ENCODE assay signal across 16 mouse cellular contexts in the genomic region with DNA sequence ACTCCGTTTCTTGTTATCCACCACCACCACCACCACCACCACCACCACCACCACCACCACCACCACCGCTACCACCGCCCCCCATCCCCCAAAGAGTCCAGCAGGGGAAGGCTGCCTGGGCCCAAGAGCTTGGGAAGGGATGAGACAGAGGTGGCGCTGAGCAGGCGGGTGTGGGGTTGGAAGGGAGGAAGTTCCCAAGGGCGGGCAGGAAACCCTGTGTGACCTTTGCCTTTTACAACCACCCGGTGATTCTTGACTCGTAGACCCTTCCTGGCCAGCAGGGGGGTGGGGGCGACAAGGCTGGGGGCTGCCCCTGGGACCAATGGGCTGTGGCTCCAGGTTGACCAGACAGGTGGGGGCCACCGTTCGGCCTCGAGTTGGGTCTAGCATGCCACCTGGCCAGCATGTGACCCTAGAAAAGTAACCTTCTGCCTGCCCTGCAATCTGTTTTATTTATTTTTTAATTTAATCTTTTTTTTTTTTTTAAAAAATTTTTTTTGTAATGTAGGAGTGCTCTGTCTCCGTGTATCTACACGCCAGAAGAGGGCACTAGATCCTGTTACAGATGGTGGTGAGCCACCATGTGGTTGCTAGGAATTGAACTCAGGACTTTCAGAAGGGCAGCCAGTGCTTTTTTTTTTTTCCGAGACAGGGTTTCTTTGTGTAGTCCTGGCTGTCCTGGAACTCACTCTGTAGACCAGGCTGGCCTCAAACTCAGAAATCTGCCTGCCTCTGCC. TPM values are rescaled to one million over a fixed set of nuclear protein-coding genes. Genes with fewer than 3 reads are reported as not detected.
A peak's percentile ranks its signal among the peaks of the same experiment; 100 is the strongest.
DNase-seq lines count a peak whose midpoint lies in the region; ATAC-seq lines count a peak whose summit lies in the region.
"Had no signal": no experiment of that assay in that cellular context is flagged by ENCODE, and none has a peak within 500 bp of the region (broad histone marks: within the 10 kb centered on the region; RNA-seq: fewer than 3 reads in every experiment).

No protein-coding gene starts in this region.

- H3K27ac ChIP-seq in heart, embryonic 13.5 days (replicated peaks): peak overlapping the region; percentile 59
- H3K27ac ChIP-seq in lung, embryonic 15.5 days: peak overlapping the region; percentile 55
- H3K27ac ChIP-seq: limb, embryonic 12.5 days had no signal

- no peaks in the 10 kb centered on the region for H3K9me3 ChIP-seq in heart, embryonic 13.5 days
- H3K9me3 ChIP-seq in lung, embryonic 15.5 days: no peaks in the 10 kb centered on the region
- H3K9me3 ChIP-seq: limb, embryonic 12.5 days had no signal

- H3K36me3 ChIP-seq in heart, embryonic 13.5 days: no peaks in the 10 kb centered on the region
- no peaks in the 10 kb centered on the region for H3K36me3 ChIP-seq in lung, embryonic 15.5 days
- H3K36me3 ChIP-seq: limb, embryonic 12.5 days had no signal

- peaks cover 2% of the 10 kb centered on the region; the same call in 1 of the 2 replicates for H3K4me1 ChIP-seq in heart, embryonic 13.5 days
- H3K4me1 ChIP-seq in lung, embryonic 15.5 days: peaks cover 28% of the 10 kb centered on the region
- H3K4me1 ChIP-seq: limb, embryonic 12.5 days had no signal

- ATAC-seq in heart, embryonic 13.5 days (ENCODE audit: extremely low read depth, insufficient number of reproducible peaks, low FRiP score, low TSS enrichment): no peak
- ATAC-seq in lung, embryonic 15.5 days (ENCODE audit: borderline replicate concordance, extremely low read depth, low FRiP score, low TSS enrichment): no peak
- ATAC-seq: activated CD4-positive, CD25-positive, alpha-beta regulatory T cell, adult 4 months; liver, postnatal 0 days had no signal

- peaks cover 41% of the 10 kb centered on the region for H3K27me3 ChIP-seq in heart, embryonic 13.5 days (replicated peaks)
- peaks cover 26% of the 10 kb centered on the region for H3K27me3 ChIP-seq in lung, embryonic 15.5 days

- H3K9ac ChIP-seq in heart, embryonic 13.5 days: no peak overlapping the region
- H3K9ac ChIP-seq in lung, embryonic 15.5 days: no peak overlapping the region
- H3K9ac ChIP-seq: limb, embryonic 12.5 days; liver, postnatal 0 days had no signal

- intact Hi-C loops in heart, postnatal 14 days (cut with DNase I): no loop called here

- DNase-seq in heart, postnatal 14 days: no peak
- no peak for DNase-seq in lung, postnatal 25 days (ENCODE audit: low spot score)
- peak; percentile 63 for DNase-seq in kidney, postnatal 10 days
- peak; percentile 37 for DNase-seq in yolk sac, embryonic 10.5 days (ENCODE audit: low spot score)
- no peak for DNase-seq in cerebellum, postnatal 25 days
- DNase-seq: cerebellum, adult 9-10 months; liver, postnatal 0 days; midbrain, embryonic 14.5 days; right cerebral cortex, postnatal 25 days had no signal

- H3K4me3 ChIP-seq in heart, embryonic 13.5 days: no peak overlapping the region
- no peak overlapping the region for H3K4me3 ChIP-seq in lung, embryonic 15.5 days
- H3K4me3 ChIP-seq: limb, embryonic 12.5 days had no signal

- no peak overlapping the region for H3K4me2 ChIP-seq in heart, embryonic 13.5 days
- H3K4me2 ChIP-seq in lung, embryonic 15.5 days: no peak overlapping the region
- H3K4me2 ChIP-seq: limb, embryonic 12.5 days had no signal

- 50% methylated on average over 15 of the region's 15 CpGs for WGBS in heart, embryonic 13.5 days
- 63% methylated on average over 15 of the region's 15 CpGs for WGBS in lung, embryonic 15.5 days

RNA-seq across cellular contexts. Expression of a gene that starts 1.6 kb away (rescaled TPM):
- polyA plus RNA-seq in heart, embryonic 13.5 days (2015; fragmentation: Nextera tagmentation; extraction: Ambion mirVana): 133 and 135 TPM in 2 replicates
- 10 to 100 TPM; 19.3 to 26.2 TPM for total RNA-seq in heart, postnatal 14 days (2021)
- polyA plus RNA-seq in lung, embryonic 15.5 days (2015; fragmentation: Nextera tagmentation; extraction: Ambion mirVana): 146 and 147 TPM in 2 replicates
- total RNA-seq: hematopoietic stem cell, adult 5-6 weeks had no signal
- polyA plus RNA-seq: activated CD4-positive, CD25-positive, alpha-beta regulatory T cell, adult 4 months had no signal

RNA-seq across cellular contexts. Expression of a gene that starts 12.3 kb away (rescaled TPM):
- polyA plus RNA-seq in heart, embryonic 13.5 days (2015; fragmentation: Nextera tagmentation; extraction: Ambion mirVana): 0.48 and 0.65 TPM in 2 replicates
- under 1 TPM in 1 of 2 experiments, not detected in 1; 0.12 TPM for total RNA-seq in heart, postnatal 14 days (2021)
- 0.39 and 0.65 TPM in 2 replicates for polyA plus RNA-seq in lung, embryonic 15.5 days (2015; fragmentation: Nextera tagmentation; extraction: Ambion mirVana)
- total RNA-seq: heart, adult 18-20 months; hematopoietic stem cell, adult 5-6 weeks; layer of hippocampus, postnatal 10 days had no signal
- polyA plus RNA-seq: activated CD4-positive, CD25-positive, alpha-beta regulatory T cell, adult 4 months; liver, postnatal 0 days; midbrain, embryonic 14.5 days had no signal

RNA-seq across cellular contexts. Expression of a gene that starts 24.1 kb away (rescaled TPM):
- polyA plus RNA-seq in heart, embryonic 13.5 days (2015; fragmentation: Nextera tagmentation; extraction: Ambion mirVana): 34.0 and 39.5 TPM in 2 replicates
- 10 to 100 TPM; 12.3 to 16.5 TPM for total RNA-seq in heart, postnatal 14 days (2021)
- 49.7 and 52.0 TPM in 2 replicates for polyA plus RNA-seq in lung, embryonic 15.5 days (2015; fragmentation: Nextera tagmentation; extraction: Ambion mirVana)

RNA-seq across cellular contexts. Expression of a gene that starts 25.3 kb away (rescaled TPM):
- polyA plus RNA-seq in heart, embryonic 13.5 days (2015; fragmentation: Nextera tagmentation; extraction: Ambion mirVana): 11.6 and 12.6 TPM in 2 replicates
- 10 to 100 TPM; 16.4 to 18.7 TPM for total RNA-seq in heart, postnatal 14 days (2021)
- 16.3 and 19.1 TPM in 2 replicates for polyA plus RNA-seq in lung, embryonic 15.5 days (2015; fragmentation: Nextera tagmentation; extraction: Ambion mirVana)

RNA-seq across cellular contexts. Expression of a gene that starts 27.4 kb away (rescaled TPM):
- polyA plus RNA-seq in heart, embryonic 13.5 days (2015; fragmentation: Nextera tagmentation; extraction: Ambion mirVana): 0.63 and 0.78 TPM in 2 replicates
- 10 to 100 TPM; 16.6 to 18.4 TPM for total RNA-seq in heart, postnatal 14 days (2021)
- 1.6 and 1.9 TPM in 2 replicates for polyA plus RNA-seq in lung, embryonic 15.5 days (2015; fragmentation: Nextera tagmentation; extraction: Ambion mirVana)

Comparison
In these comparisons a context has a peak if more than half of its experiments do, and no peak if none do; other contexts are left out.
1. DNase-seq: peak in kidney, postnatal 10 days (single experiment) and yolk sac, embryonic 10.5 days (single experiment); none in heart, postnatal 14 days (0 of 2), lung, postnatal 25 days (single experiment) and cerebellum, postnatal 25 days (0 of 2).